ENCODE assay signal across 13 mouse cellular contexts in the genomic region with DNA sequence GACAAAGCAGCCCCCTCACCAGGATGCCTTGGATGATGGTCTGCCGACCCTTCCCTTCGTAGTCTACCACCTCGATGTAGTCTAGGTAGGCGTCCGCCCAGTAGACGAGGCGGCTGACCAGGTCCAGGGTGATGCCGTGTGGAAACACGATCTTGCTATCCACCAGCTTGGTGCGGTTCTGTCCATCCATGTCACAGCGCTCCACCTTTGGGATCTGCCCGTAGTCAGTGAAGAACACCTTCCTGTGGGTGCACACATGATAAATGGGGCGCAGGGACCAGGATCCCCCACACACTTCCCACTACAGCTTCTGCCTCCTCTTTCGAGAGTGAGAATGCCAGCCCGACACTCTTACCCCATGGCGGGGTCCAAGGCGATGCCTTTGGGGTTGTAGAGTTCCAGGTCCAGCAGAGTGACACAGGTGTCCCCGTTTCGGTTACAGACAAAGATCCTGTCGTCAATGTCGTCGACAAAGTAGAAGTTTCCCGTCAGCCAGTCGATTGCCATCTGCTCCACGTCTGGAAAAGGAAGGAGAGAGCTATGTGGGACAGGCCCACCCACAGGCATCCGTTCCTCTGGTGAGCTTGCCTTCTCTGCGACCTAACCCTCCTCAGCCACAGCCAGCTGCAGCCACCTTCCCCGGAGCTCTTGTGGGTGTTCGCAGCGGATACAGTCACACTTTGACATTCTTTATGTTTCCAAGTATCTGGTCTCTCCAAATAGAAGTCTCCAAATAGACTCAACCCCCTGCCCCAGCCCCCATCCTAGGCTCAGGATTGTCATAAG. TPM values are rescaled to one million over a fixed set of nuclear protein-coding genes. Genes with fewer than 3 reads are reported as not detected.
DNase-seq lines count a peak whose midpoint lies in the region; ATAC-seq and TF ChIP-seq lines count a peak whose summit lies in the region.
"Had no signal": no experiment of that assay in that cellular context is flagged by ENCODE, and none has a peak within 500 bp of the region (broad histone marks: within the 10 kb centered on the region; RNA-seq: fewer than 3 reads in every experiment).

No protein-coding gene starts in this region.

- no peak overlapping the region for H3K4me2 ChIP-seq in lung, embryonic 14.5 days
- no peak overlapping the region for H3K4me2 ChIP-seq in intestine, embryonic 15.5 days (replicated peaks)
- H3K4me2 ChIP-seq: forebrain, embryonic 15.5 days; midbrain, embryonic 11.5 days; neural tube, embryonic 13.5 days had no signal

- no peak overlapping the region for H3K9ac ChIP-seq in lung, embryonic 14.5 days
- H3K9ac ChIP-seq in intestine, embryonic 15.5 days: no peak overlapping the region
- H3K9ac ChIP-seq: forebrain, embryonic 15.5 days; neural tube, embryonic 13.5 days had no signal

- peak; percentile 93 for DNase-seq in heart, adult 11 months
- DNase-seq in heart, adult 18-20 months: no peak
- peak; percentile 53 for DNase-seq in lung, embryonic 14.5 days
- no peak for DNase-seq in lung, adult 2 months
- DNase-seq in adrenal gland, postnatal 36 days: no peak
- DNase-seq in ovary, postnatal 10 days (ENCODE audit: low spot score): no peak
- DNase-seq: layer of hippocampus, postnatal 36 days had no signal

- no peak for TF ChIP-seq CTCF in lung, embryonic 14.5 days (IDR thresholded peaks at IDR 0.05; ENCODE audit: low read depth)
- no peak for TF ChIP-seq CTCF in lung, adult 2 months (IDR thresholded peaks at IDR 0.05; ENCODE audit: insufficient read depth, low read length)
- no peak for TF ChIP-seq CTCF in E14TG2a.4 (conservative IDR thresholded peaks at IDR 0.05; ENCODE audit: low read length)

- 0 out of 2 replicates have a peak overlapping the region, but pooled peaks have one; percentile 76 for H3K27ac ChIP-seq in lung, embryonic 14.5 days (ENCODE audit: low read depth)
- peak overlapping the region; percentile 84 for H3K27ac ChIP-seq in intestine, embryonic 15.5 days

- H3K36me3 ChIP-seq in lung, embryonic 14.5 days (ENCODE audit: insufficient read depth): peaks cover 41% of the 10 kb centered on the region
- H3K36me3 ChIP-seq in E14TG2a.4 (ENCODE audit: insufficient read depth, low read length): peaks cover 8% of the 10 kb centered on the region; the same call in 1 of the 2 replicates
- H3K36me3 ChIP-seq in intestine, embryonic 15.5 days: peaks cover 13% of the 10 kb centered on the region

- H3K4me1 ChIP-seq in lung, embryonic 14.5 days (ENCODE audit: insufficient read depth): peaks cover 47% of the 10 kb centered on the region
- H3K4me1 ChIP-seq in lung, adult 2 months (ENCODE audit: control insufficient read depth, insufficient read depth, low read length): no peaks in the 10 kb centered on the region; the same call in none of the 2 replicates
- peaks cover 92% of the 10 kb centered on the region for H3K4me1 ChIP-seq in E14TG2a.4 (replicated peaks; ENCODE audit: low read depth, low read length)
- H3K4me1 ChIP-seq in intestine, embryonic 15.5 days (replicated peaks): peaks cover 70% of the 10 kb centered on the region

- no peak for ATAC-seq in lung, embryonic 14.5 days (ENCODE audit: insufficient read depth)
- no peak for ATAC-seq in intestine, embryonic 15.5 days
- ATAC-seq: forebrain, embryonic 15.5 days; inflammation-experienced regulatory T-cells, adult 6 months had no signal

- no peak for TF ChIP-seq POLR2A in lung, adult 2 months (IDR thresholded peaks at IDR 0.05; ENCODE audit: borderline replicate concordance, extremely low read depth, low read depth, low read length)

- no peak overlapping the region for H3K4me3 ChIP-seq in lung, embryonic 14.5 days (ENCODE audit: low read depth, low read length)
- H3K4me3 ChIP-seq in lung, adult 2 months (replicated peaks; ENCODE audit: extremely low read depth, low read depth, low read length): no peak overlapping the region
- H3K4me3 ChIP-seq in E14TG2a.4 (replicated peaks; ENCODE audit: low read length): peak overlapping the region; percentile 57
- H3K4me3 ChIP-seq in intestine, embryonic 15.5 days (replicated peaks): no peak overlapping the region
- H3K4me3 ChIP-seq: forebrain, embryonic 15.5 days; neural tube, embryonic 13.5 days had no signal

- H3K9me3 ChIP-seq in lung, embryonic 14.5 days (ENCODE audit: low read depth, low read length): no peaks in the 10 kb centered on the region
- no peaks in the 10 kb centered on the region for H3K9me3 ChIP-seq in E14TG2a.4 (ENCODE audit: low read length)
- H3K9me3 ChIP-seq in intestine, embryonic 15.5 days: no peaks in the 10 kb centered on the region
- H3K9me3 ChIP-seq: forebrain, embryonic 15.5 days; neural tube, embryonic 13.5 days had no signal

- 68% methylated on average over 30 of the region's 30 CpGs for WGBS in lung, embryonic 14.5 days
- WGBS in lung, adult 2 months: 70% methylated on average over 30 of the region's 30 CpGs
- 80% methylated on average over 30 of the region's 30 CpGs for WGBS in intestine, embryonic 15.5 days

- no peaks in the 10 kb centered on the region for H3K27me3 ChIP-seq in lung, embryonic 14.5 days (ENCODE audit: insufficient read depth, low read length)
- peaks cover 11% of the 10 kb centered on the region; the same call in 1 of the 2 replicates for H3K27me3 ChIP-seq in E14TG2a.4 (ENCODE audit: insufficient read depth, low read length)
- H3K27me3 ChIP-seq in intestine, embryonic 15.5 days (replicated peaks): no peaks in the 10 kb centered on the region
- H3K27me3 ChIP-seq: forebrain, embryonic 15.5 days; neural tube, embryonic 13.5 days had no signal

RNA-seq across cellular contexts. Expression of a gene that starts 25.8 kb away (rescaled TPM):
- 10 to 100 TPM; 65.2 to 69.7 TPM for total RNA-seq in heart, adult 18-20 months (2021)
- polyA plus RNA-seq in lung, embryonic 14.5 days (2014; fragmentation: Nextera tagmentation; extraction: Ambion mirVana): 68.7 and 73.0 TPM in 2 replicates
- polyA plus RNA-seq in lung, adult 2 months (2012; rRNA removed): 215 and 248 TPM in 2 replicates
- 67.2 and 77.1 TPM in 2 replicates for polyA plus RNA-seq in intestine, embryonic 15.5 days (2015; fragmentation: Nextera tagmentation; extraction: Ambion mirVana)
- total RNA-seq in adrenal gland, postnatal 36 days (2021): 100 to 1,000 TPM; 192 to 251 TPM

RNA-seq across cellular contexts. Expression of a gene that starts 47.7 kb away (rescaled TPM):
- 10 to 100 TPM; 45.2 to 45.7 TPM for total RNA-seq in heart, adult 18-20 months (2021)
- 27.8 and 28.1 TPM in 2 replicates for polyA plus RNA-seq in lung, embryonic 14.5 days (2014; fragmentation: Nextera tagmentation; extraction: Ambion mirVana)
- 92.3 and 123 TPM in 2 replicates for polyA plus RNA-seq in lung, adult 2 months (2012; rRNA removed)
- polyA plus RNA-seq in intestine, embryonic 15.5 days (2015; fragmentation: Nextera tagmentation; extraction: Ambion mirVana): 37.7 and 39.9 TPM in 2 replicates
- total RNA-seq in adrenal gland, postnatal 36 days (2021): 10 to 100 TPM; 93.2 to 99.8 TPM

Comparison
In these comparisons a context has a peak if more than half of its experiments do, and no peak if none do; other contexts are left out.
1. DNase-seq: peak in heart, adult 11 months (single experiment) and lung, embryonic 14.5 days (single experiment); none in heart, adult 18-20 months (0 of 2), lung, adult 2 months (single experiment), adrenal gland, postnatal 36 days (0 of 2) and ovary, postnatal 10 days (single experiment).